Mouse (Mus musculus): Measurements from ENCODE around the gene 4933402D24Rik. TPM values are rescaled to one million over a fixed set of nuclear protein-coding genes. Genes with fewer than 3 reads are reported as not detected.

Gene 4933402D24Rik
- polyA plus RNA-seq, 1 experiment from 2014 or later: 0.12 TPM

DNA sequence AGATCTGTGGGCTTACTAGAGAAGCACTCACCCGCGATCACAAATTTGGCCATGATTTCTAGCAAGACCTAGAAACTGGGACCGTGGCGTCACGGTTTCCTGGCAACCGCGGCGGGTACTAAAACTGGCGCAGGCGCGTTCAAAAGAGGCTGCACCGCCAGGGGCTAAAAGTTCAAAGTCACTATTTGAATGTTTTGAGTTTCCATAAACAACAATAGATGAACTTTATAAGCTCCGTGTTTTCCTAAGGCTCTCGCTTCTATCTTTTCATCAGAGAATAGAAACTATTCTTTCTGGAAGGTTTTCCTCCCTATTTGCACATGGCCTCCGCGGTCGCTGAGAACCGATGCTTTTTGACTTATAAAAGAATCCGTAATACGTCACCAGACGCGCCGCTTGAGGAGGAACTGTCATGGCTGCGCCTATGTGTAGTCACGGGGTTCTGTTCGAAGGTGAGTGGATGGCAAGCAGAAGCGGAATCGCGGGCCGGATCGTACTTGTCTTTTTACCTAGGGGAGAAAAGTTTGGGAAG is 38.8 kb downstream of the 4933402D24Rik start, which contains the start of the genes Mdh1b and Fastkd2:
TSS of gene Mdh1b (minus strand) at position 79 of the 532 bp plus-strand sequence.
TSS of gene Fastkd2 (plus strand) at position 375 of the 532 bp plus-strand sequence.
- Histone ChIP-seq H3K27ac (no peak within 1 kb of the TSS), H3K9ac (peak within 1 kb of the TSS; percentile 64; the same call in 1 of the 2 replicates), H3K4me2 (peak within 1 kb of the TSS; percentile 61), H3K36me3 (no peaks in the 10 kb centered on the region), H3K27me3 (replicated peaks) (no peaks in the 10 kb centered on the region), H3K4me1 (peaks cover 4% of the 10 kb centered on the region; the same call in 1 of the 2 replicates), H3K9me3 (no peaks in the 10 kb centered on the region), H3K4me3 (replicated peaks) (peak within 1 kb of the TSS; percentile 71)
- peak; percentile 91 for ATAC-seq (ENCODE audit: insufficient read depth, low FRiP score, low read depth)
- under 1% methylated on average over 31 of the region's 31 CpGs for WGBS

DNA sequence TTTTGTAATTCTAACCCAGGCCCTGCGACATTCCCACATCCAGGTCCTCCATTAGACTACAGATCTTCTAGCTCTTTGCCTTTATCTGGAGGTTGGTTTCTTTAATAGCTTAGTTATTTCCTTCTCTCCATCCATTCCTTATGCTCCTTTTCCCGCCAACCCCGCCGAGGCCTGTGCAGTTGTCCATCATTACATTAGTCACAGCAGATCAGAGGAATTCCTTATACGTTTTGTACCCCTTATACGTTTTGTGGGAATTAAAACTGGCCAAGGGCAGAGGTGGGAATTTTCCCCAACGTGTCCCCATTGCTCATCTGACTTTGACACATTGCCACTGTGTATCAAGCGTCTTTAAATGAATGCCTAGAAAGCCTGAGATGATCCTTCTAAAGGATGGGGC is 39.3 kb downstream of the 4933402D24Rik start:
- Histone ChIP-seq H3K27me3 (replicated peaks) (no peaks in the 10 kb centered on the region), H3K4me3 (replicated peaks) (peak overlapping the region; percentile 71), H3K36me3 (no peaks in the 10 kb centered on the region), H3K4me1 (peaks cover 4% of the 10 kb centered on the region; the same call in 1 of the 2 replicates), H3K4me2 (peak overlapping the region; percentile 61), H3K9me3 (no peaks in the 10 kb centered on the region), H3K27ac (no peak overlapping the region), H3K9ac (no peak overlapping the region)
- no peak for ATAC-seq (ENCODE audit: insufficient read depth, low FRiP score, low read depth)
- 47% methylated on average over 8 of the region's 8 CpGs for WGBS

DNA sequence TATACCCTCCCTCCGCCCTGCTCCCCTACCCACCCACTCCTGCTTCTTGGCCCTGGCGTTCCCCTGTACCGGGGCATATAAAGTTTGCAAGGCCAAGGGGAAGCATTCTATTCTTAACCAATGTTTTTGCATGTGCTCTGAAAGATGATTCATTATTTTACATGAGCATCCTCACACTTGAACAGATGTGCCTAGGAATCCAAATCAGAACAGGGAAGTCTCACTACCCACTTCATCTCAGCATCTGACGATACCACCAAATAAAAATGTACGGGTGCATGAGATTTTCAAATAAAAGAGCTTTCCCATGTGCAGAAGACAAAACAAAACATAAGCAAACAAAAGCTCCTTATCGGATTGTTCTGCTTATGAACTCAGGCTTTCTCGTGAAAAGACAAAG is 48.9 kb downstream of the 4933402D24Rik start:
- H3K27ac ChIP-seq: no peak overlapping the region
- no peak overlapping the region for H3K4me3 ChIP-seq (replicated peaks)
- no peaks in the 10 kb centered on the region for H3K27me3 ChIP-seq (replicated peaks)
- no peaks in the 10 kb centered on the region for H3K9me3 ChIP-seq
- no peaks in the 10 kb centered on the region for H3K36me3 ChIP-seq
- 80% methylated on average over 7 of the region's 7 CpGs for WGBS
- no peak overlapping the region for H3K4me2 ChIP-seq
- H3K4me1 ChIP-seq: no peaks in the 10 kb centered on the region
- no peak for ATAC-seq (ENCODE audit: insufficient read depth, low FRiP score, low read depth)
- no peak overlapping the region for H3K9ac ChIP-seq

DNA sequence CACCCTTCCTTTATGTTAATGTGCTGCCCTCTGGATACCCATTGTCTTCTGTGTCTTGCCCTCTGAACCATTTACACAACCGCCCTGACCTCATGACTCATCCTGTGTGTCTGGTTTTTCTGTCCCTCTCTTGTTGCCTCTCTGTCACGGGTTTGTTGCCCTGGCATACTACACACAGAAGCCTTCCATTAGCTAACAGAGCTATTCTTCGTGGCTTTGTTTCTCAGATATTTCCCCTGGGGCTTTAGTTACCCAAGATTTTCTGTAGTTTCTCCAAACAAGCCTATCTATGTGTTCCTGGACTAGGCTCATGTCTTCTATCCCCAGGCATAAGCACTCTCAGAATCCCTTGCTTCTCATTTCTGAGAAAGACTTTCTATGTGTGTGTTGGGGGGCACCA is 60.2 kb downstream of the 4933402D24Rik start:
- H3K9me3 ChIP-seq: no peaks in the 10 kb centered on the region
- 62% methylated on average over 3 of the region's 3 CpGs for WGBS
- H3K4me2 ChIP-seq: no peak overlapping the region
- H3K27ac ChIP-seq: no peak overlapping the region
- H3K4me3 ChIP-seq (replicated peaks): no peak overlapping the region
- no peaks in the 10 kb centered on the region for H3K27me3 ChIP-seq (replicated peaks)
- ATAC-seq (ENCODE audit: insufficient read depth, low FRiP score, low read depth): no peak
- no peaks in the 10 kb centered on the region for H3K36me3 ChIP-seq
- H3K9ac ChIP-seq: no peak overlapping the region
- no peaks in the 10 kb centered on the region for H3K4me1 ChIP-seq

DNA sequence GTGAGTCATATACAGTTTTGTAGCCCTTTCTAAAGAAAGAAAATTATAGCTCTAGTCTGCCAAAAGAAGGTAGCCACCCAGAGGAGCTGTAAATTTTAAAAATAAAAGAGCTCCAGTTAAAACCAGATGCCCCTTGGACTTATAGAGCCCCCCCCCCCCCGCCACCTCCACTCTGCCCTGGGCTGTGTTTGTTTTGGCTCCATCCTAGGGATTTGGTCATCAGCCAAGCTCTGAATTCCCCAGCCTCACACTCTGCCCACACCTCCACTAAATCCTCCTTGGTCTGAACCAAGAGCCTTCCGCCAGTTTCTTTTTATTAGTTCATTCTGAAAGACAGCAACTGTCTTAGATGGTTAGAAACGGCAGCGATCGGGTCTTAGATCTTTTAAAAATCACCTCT is 63.3 kb downstream of the 4933402D24Rik start:
- ATAC-seq (ENCODE audit: insufficient read depth, low FRiP score, low read depth): no peak; the same call in 1 of the 2 replicates
- H3K4me1 ChIP-seq: no peaks in the 10 kb centered on the region
- H3K27me3 ChIP-seq (replicated peaks): no peaks in the 10 kb centered on the region
- no peaks in the 10 kb centered on the region for H3K9me3 ChIP-seq
- no peak overlapping the region for H3K27ac ChIP-seq
- H3K9ac ChIP-seq: no peak overlapping the region
- 73% methylated on average over 5 of the region's 5 CpGs for WGBS
- no peaks in the 10 kb centered on the region for H3K36me3 ChIP-seq
- H3K4me3 ChIP-seq (replicated peaks): no peak overlapping the region
- H3K4me2 ChIP-seq: no peak overlapping the region

Other genes starting within 250 kb of the 4933402D24Rik start
- gene Gm39653, start 153.3 kb downstream of the 4933402D24Rik start, polyA plus RNA-seq (2015; fragmentation: Nextera tagmentation; extraction: Ambion mirVana): not detected in 2 replicates
- not detected in 2 replicates for gene Dytn, start 82.3 kb downstream of the 4933402D24Rik start, polyA plus RNA-seq (2015; fragmentation: Nextera tagmentation; extraction: Ambion mirVana)
- gene Mdh1b, start 38.9 kb downstream of the 4933402D24Rik start, polyA plus RNA-seq (2015; fragmentation: Nextera tagmentation; extraction: Ambion mirVana): 0.08 TPM in 1 of 2 replicates, not detected in the other
- gene Fastkd2, start 38.7 kb downstream of the 4933402D24Rik start, polyA plus RNA-seq (2015; fragmentation: Nextera tagmentation; extraction: Ambion mirVana): 58.4 and 60.7 TPM in 2 replicates

Data from stomach, embryonic 15.5 days (tissue).